Mouse (Mus musculus): ENCODE results near the gene Olfr1420. TPM values are rescaled to one million over a fixed set of nuclear protein-coding genes. Genes with fewer than 3 reads are reported as not detected.
"Not testable (repeated sequence)": the region's sequence is repeated elsewhere in the genome, so short reads cannot be mapped to it uniquely, and the experiment has no call there.

The Olfr1420 gene
- total and polyA plus RNA-seq, 3 experiments, result 0.03 TPM; not detected in 2

- H3K79me2 ChIP-seq (ENCODE audit: control insufficient read depth, insufficient read depth, low read length, poor library complexity); H3K9ac ChIP-seq (ENCODE audit: control insufficient read depth, low read depth, low read length, poor library complexity, severe bottlenecking): not testable (repeated sequence)
Measured at GRCm38 (mm10) chr19:11878404-11878803, 8.0 kb upstream of the Olfr1420 start.

GRCm38 (mm10) chr19:11911021-11911420 lies 24.7 kb downstream of the Olfr1420 start:
- TF ChIP-seq MAZ (IDR thresholded peaks at IDR 0.05; ENCODE audit: low read depth, low read length), result no peak
- peak; percentile 63; the same call in 1 of the 2 replicates for TF ChIP-seq TCF12 (IDR thresholded peaks at IDR 0.05; ENCODE audit: low read depth, low read length)
- peak; percentile 67; the same call in 1 of the 2 replicates for TF ChIP-seq GATA1 (IDR thresholded peaks at IDR 0.05; ENCODE audit: low read depth, low read length)
- peak; percentile 30 for TF ChIP-seq TAL1 (IDR thresholded peaks at IDR 0.05; ENCODE audit: low read length)
- no peak for TF ChIP-seq POLR2A (IDR thresholded peaks at IDR 0.05; ENCODE audit: control insufficient read depth in 1 of 2, insufficient read depth in 1 of 2, low read depth in 1 of 2, low read length in 2 of 2, poor library complexity in 1 of 2)
- TF ChIP-seq CHD2 (IDR thresholded peaks at IDR 0.05; ENCODE audit: low read length), result no peak
- TF ChIP-seq RCOR1 (IDR thresholded peaks at IDR 0.05; ENCODE audit: low read depth, low read length), result peak; percentile 55
- TF ChIP-seq EP300 (IDR thresholded peaks at IDR 0.05; ENCODE audit: low read depth in 1 of 2, low read length in 2 of 2), result peak; percentile 78 to 85
- TF ChIP-seq SIN3A (IDR thresholded peaks at IDR 0.05; ENCODE audit: low read length), result peak; percentile 45; the same call in 1 of the 2 replicates
- no peak for TF ChIP-seq POLR2AphosphoS2 (IDR thresholded peaks at IDR 0.05; ENCODE audit: low read length)
- Histone ChIP-seq H3K27ac (ENCODE audit: control insufficient read depth, low read depth, low read length) (peak overlapping the region; percentile 51), H3K9ac (ENCODE audit: control insufficient read depth, low read depth, low read length, poor library complexity, severe bottlenecking) (peak overlapping the region; percentile 73), H3K9me3 (replicated peaks; ENCODE audit: insufficient read depth, low read length) (no peaks in the 10 kb centered on the region), H3K27me3 (ENCODE audit: control insufficient read depth in 1 of 2, insufficient read depth in 2 of 2, low read length in 2 of 2) (peaks cover 3% of the 10 kb centered on the region in 2 experiments; a peak in 3 of 4 replicates), H3K4me1 (ENCODE audit: control insufficient read depth in 1 of 2, insufficient read depth in 2 of 2, low read length in 2 of 2) (peaks cover 0 to 10% of the 10 kb centered on the region in 2 experiments; a peak in 2 of 4 replicates), H3K79me2 (ENCODE audit: control insufficient read depth, insufficient read depth, low read length, poor library complexity) (peaks cover 17% of the 10 kb centered on the region), H3K36me3 (ENCODE audit: control insufficient read depth in 1 of 2, insufficient read depth in 2 of 2, low read length in 2 of 2) (peaks cover 5 to 27% of the 10 kb centered on the region in 2 experiments), H3K4me3 (ENCODE audit: control insufficient read depth in 1 of 2, insufficient read depth in 1 of 2, low read depth in 2 of 2, low read length in 2 of 2) (peak overlapping the region; percentile 79 to 93)
- DNase-seq (ENCODE audit: low read depth, low spot score), result peak; percentile 27

More at GRCm38 (mm10) chr19:11878404-11878803, 8.0 kb upstream of the Olfr1420 start:
- H3K4me3 ChIP-seq (ENCODE audit: control insufficient read depth in 1 of 2, insufficient read depth in 1 of 2, low read depth in 2 of 2, low read length in 2 of 2); H3K27me3 ChIP-seq (ENCODE audit: control insufficient read depth in 1 of 2, insufficient read depth in 2 of 2, low read length in 2 of 2); H3K4me1 ChIP-seq (ENCODE audit: control insufficient read depth in 1 of 2, insufficient read depth in 2 of 2, low read length in 2 of 2); H3K27ac ChIP-seq (ENCODE audit: control insufficient read depth, low read depth, low read length); H3K9me3 ChIP-seq (replicated peaks; ENCODE audit: insufficient read depth, low read length); DNase-seq (ENCODE audit: low read depth, low spot score); H3K36me3 ChIP-seq (ENCODE audit: control insufficient read depth in 1 of 2, insufficient read depth in 2 of 2, low read length in 2 of 2): not testable (repeated sequence)

- Histone ChIP-seq H3K36me3 (ENCODE audit: control insufficient read depth in 1 of 2, insufficient read depth in 2 of 2, low read length in 2 of 2) (peaks cover 5 to 32% of the 10 kb centered on the region in 2 experiments), H3K4me3 (ENCODE audit: control insufficient read depth in 1 of 2, insufficient read depth in 1 of 2, low read depth in 2 of 2, low read length in 2 of 2) (peak overlapping the region; percentile 79 to 93), H3K79me2 (ENCODE audit: control insufficient read depth, insufficient read depth, low read length, poor library complexity) (peaks cover 18% of the 10 kb centered on the region), H3K9ac (ENCODE audit: control insufficient read depth, low read depth, low read length, poor library complexity, severe bottlenecking) (peak overlapping the region; percentile 73), H3K4me1 (ENCODE audit: control insufficient read depth in 1 of 2, insufficient read depth in 2 of 2, low read length in 2 of 2) (peaks cover 0 to 10% of the 10 kb centered on the region in 2 experiments; a peak in 2 of 4 replicates), H3K27me3 (ENCODE audit: control insufficient read depth in 1 of 2, insufficient read depth in 2 of 2, low read length in 2 of 2) (peaks cover 0 to 3% of the 10 kb centered on the region in 2 experiments; a peak in 2 of 4 replicates), H3K9me3 (replicated peaks; ENCODE audit: insufficient read depth, low read length) (no peaks in the 10 kb centered on the region), H3K27ac (ENCODE audit: control insufficient read depth, low read depth, low read length) (peak overlapping the region; percentile 51)
- TF ChIP-seq JUND (IDR thresholded peaks at IDR 0.05; ENCODE audit: low read depth, low read length), result no peak
- TF ChIP-seq CHD1 (IDR thresholded peaks at IDR 0.05; ENCODE audit: low read depth, low read length), result no peak
- 0 out of 2 replicates have a peak, but pooled peaks have one; percentile 1 for TF ChIP-seq TBP (IDR thresholded peaks at IDR 0.05; ENCODE audit: low read depth, low read length)
- no peak for TF ChIP-seq CTCF (IDR thresholded peaks at IDR 0.05 in 2 of 3, conservative IDR thresholded peaks at IDR 0.05 in 1 of 3; ENCODE audit: control insufficient read depth in 1 of 3, insufficient read depth in 1 of 3, low read depth in 2 of 3, low read length in 3 of 3, poor library complexity in 1 of 3, severe bottlenecking in 1 of 3)
- no peak for TF ChIP-seq UBTF (IDR thresholded peaks at IDR 0.05; ENCODE audit: borderline replicate concordance, insufficient read depth, low read depth, low read length)
- no peak for TF ChIP-seq GABPA (IDR thresholded peaks at IDR 0.05; ENCODE audit: low read depth, low read length)
- no peak for TF ChIP-seq TAL1 (IDR thresholded peaks at IDR 0.05; ENCODE audit: low read length)
- TF ChIP-seq MEF2A (IDR thresholded peaks at IDR 0.05; ENCODE audit: extremely low read depth, insufficient replicate concordance, low read depth, low read length, poor library complexity, severe bottlenecking), result no peak
- no peak for TF ChIP-seq ZMIZ1 (IDR thresholded peaks at IDR 0.05; ENCODE audit: low read depth, low read length)
- no peak for TF ChIP-seq ZC3H11A (IDR thresholded peaks at IDR 0.05; ENCODE audit: low read depth, low read length)
- TF ChIP-seq POLR2A (IDR thresholded peaks at IDR 0.05; ENCODE audit: control insufficient read depth in 1 of 2, insufficient read depth in 1 of 2, low read depth in 1 of 2, low read length in 2 of 2, poor library complexity in 1 of 2), result 0 out of 4 replicates have a peak, but pooled peaks of 1 of the 2 experiments have one; percentile 7
- TF ChIP-seq BHLHE40 (IDR thresholded peaks at IDR 0.05; ENCODE audit: borderline replicate concordance, low read depth, low read length), result no peak
- no peak for TF ChIP-seq SMC3 (IDR thresholded peaks at IDR 0.05; ENCODE audit: low read depth, low read length)
- DNase-seq (ENCODE audit: low read depth, low spot score), result no peak
Measured at GRCm38 (mm10) chr19:11911603-11912002, 25.2 kb downstream of the Olfr1420 start.

Data from MEL (cell line).